Mouse (Mus musculus) frontal cortex, adult (tissue): ENCODE results near the gene Nphp4.
"Not testable (repeated sequence)": the region's sequence is repeated elsewhere in the genome, so short reads cannot be mapped to it uniquely, and the experiment has no call there.

Source experiments
- ATAC-seq: cut with Nextera tagmentation; 2 replicates; pipeline ENCODE4 v1.9.2; 2017; ENCODE audit warnings: mild to moderate bottlenecking, moderate library complexity, mixed read lengths; ENCODE audit not compliant: low TSS enrichment

Gene Nphp4

DNA sequence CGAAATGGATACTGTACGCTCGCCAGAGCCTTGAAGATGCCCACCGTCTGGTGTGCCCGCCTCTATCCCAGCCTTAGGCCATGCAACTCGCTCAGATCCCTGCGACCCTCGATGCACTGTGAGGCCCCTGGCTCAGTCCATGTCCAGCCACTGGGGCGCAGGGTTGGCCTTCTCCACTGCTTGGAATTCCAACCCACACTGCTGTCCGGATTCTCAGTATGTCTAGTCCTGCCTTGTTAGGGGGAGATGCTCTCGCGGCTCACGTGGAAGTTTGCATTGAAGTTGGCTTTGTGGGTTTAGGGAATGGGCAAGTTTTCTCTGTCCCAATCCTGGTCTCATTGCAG is 1.7 kb downstream of the Nphp4 start:
- ATAC-seq = peak; percentile 2; the same call in 1 of the 2 replicates

DNA sequence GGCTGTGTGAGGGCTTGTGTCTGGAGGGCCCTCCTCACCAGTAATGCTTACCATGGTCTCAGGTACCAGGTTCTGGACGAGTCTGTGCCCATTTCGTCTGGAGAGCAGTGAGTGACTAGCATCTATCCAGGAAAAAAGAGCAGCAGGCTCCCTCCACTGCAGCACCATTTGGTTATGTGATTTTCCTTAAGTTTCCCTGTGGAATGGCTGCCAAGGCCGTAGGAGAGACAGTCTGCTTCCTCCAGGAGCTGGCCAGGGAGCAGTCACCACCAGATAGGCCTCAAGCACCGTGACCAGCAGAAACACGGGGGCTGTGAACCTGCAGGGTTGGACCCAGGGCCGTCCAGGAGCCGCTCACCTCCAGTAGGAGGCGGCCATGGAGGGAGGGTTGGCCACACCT is 3.9 kb downstream of the Nphp4 start:
- no peak for ATAC-seq

GRCm38 (mm10) chr4:152488046-152488445 is 11.5 kb downstream of the Nphp4 start:
- no peak for ATAC-seq

- ATAC-seq = no peak
Observed at GRCm38 (mm10) chr4:152490311-152490710, 13.8 kb downstream of the Nphp4 start.

DNA sequence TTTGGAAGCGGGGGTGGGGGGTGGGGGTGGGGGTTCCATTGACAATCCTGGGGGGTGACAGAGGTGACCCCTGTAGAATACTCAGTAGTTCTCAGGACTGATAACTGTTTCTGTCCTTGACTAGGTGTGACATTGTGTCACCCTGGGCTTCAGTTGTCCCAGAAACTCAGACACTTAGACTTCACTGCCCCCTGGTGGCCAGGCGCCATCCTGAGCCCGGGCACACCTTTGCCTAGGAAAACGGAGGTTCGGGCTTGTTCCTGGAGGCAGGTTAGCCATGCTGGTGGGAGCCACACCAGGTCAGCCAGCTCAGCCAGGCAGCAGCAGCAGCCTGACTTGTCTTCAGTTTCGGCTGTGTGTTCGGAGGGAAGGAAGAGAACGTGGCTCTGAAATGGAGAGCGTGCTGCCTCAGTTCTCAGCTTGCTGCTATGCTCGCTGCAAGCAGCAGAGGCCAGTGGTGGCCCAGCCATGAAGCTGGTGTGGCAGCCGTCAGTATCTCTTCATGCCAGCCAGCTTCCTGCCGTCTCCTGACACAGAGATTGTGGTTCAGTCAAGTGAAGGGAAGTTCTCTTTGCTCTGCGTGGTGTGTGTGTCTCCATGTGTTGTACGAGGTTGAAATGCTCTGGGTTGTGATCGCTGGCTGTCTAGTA is 14.9 kb downstream of the Nphp4 start:
- ATAC-seq = peak; percentile 72

DNA sequence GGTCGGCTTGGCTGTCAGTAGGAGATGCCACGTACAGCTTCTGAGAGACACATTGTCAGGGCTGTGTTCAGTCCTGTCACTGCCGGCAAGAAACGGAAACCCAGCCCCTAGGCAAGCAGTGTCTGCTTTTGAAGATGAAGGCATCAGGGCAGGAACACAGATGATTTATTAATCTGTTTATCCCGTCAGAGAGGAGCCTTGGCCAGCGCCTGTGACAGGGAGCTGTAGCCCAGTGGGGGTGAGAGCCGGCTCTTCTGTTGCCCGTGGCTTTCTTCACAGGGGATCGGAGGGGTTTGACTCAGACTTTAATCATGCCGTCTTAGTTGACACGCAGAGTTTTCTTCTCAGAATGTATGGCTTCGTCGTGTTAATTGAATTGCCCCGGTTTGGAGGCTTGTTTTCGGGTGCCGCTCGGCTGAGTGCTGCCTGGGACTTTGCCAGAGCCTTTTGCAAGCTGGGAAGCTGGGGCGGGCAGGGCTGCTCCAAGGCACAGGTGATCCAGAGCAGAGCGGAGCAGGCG is 17.9 kb downstream of the Nphp4 start:
- no peak for ATAC-seq

DNA sequence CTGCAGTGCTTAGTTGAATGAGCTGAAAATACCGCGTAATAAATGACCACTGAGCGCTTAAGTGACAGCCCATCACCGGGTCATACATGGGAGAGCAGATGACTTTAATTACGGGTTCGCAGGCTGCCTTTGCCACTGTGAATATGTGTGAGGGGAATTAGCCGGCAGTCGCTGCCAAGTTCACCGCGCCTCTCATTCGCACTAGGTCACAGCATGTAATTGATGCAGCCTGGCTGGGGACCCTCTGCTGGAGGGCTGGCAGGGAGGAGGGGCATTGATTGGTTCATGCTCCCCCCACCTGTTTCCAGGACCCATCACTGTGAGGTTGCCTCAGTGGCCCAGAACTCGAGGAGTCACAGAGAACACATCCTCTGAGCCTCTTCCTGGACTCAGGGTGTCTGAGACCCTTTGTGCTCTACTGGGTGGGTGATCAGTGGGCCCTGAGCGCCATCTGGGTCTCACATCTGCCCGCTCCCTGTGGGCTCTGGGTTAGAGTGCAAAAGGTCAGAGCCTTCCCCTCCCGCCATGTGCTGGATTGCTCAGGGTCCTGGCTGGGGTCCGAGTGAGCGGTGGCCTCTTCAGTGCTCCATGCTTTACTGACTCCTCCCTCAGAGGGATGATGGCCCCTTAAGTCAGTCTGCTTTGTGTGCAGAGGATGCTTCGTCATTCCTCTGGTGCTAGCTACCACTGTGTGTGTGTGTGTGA is 35.9 kb downstream of the Nphp4 start:
- ATAC-seq = no peak

- no peak for ATAC-seq
Observed at GRCm38 (mm10) chr4:152514884-152515283, 38.4 kb downstream of the Nphp4 start.

- no peak for ATAC-seq
Observed at GRCm38 (mm10) chr4:152519106-152519505, 42.6 kb downstream of the Nphp4 start.

DNA sequence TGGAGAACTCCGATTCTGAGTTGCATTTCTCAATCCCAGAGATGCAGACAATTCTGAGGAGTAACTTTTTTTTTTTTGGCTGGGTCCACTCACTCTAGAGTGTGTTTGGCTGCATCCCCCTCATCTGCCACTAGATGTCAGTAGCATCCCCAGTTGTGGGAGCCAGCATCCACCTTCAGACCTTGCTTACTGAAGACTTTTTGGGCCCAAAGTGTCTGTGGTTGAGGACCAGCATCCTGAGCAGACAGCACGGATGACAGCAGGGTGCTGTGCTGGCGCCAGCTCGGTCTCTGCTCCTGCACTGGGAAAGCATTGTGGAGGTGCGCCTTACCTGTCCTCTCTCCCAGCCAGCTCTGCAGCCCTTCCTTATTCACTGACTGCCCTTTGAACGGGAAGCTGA is 43.6 kb downstream of the Nphp4 start:
- peak; percentile 80 for ATAC-seq

DNA sequence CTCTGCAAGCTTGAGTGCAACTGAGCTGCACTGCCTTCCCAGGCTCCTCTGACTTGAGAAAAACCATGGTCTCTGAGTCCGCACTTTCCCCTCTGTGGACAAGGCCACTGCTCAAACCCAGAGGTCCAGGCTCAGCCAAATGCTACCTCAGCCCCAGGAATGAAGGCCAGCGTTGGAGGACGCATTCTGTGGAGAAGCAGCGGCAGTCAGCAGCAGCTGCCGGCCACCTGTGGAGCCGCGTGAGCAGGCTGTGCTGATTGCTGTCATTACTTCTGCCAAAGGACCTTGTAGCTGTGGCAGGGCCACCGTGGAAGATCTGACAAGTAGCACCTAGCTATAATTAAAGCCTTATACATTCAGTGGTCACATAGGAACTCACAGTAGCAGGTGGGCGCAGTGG is 56.4 kb downstream of the Nphp4 start:
- ATAC-seq = no peak

DNA sequence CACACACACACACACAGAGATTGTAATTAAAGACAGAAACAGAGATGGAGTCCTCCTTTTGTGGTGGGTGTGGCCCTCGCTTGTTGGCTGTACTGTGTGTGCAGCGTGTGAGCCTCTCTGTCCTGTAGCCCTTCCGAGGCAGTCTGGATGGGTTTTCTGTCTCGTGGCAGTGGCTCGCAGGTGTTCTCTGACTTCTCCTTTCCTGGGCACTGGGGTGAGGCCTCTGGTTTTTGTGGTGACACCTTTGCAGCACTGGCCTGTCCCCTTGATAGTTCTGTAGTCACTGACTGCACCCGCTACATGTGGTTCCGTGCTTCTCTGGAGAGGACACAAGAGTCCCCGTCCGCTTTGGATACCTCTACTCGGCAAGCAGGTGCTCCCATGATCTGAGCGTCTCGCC is 63.2 kb downstream of the Nphp4 start:
- no peak for ATAC-seq

DNA sequence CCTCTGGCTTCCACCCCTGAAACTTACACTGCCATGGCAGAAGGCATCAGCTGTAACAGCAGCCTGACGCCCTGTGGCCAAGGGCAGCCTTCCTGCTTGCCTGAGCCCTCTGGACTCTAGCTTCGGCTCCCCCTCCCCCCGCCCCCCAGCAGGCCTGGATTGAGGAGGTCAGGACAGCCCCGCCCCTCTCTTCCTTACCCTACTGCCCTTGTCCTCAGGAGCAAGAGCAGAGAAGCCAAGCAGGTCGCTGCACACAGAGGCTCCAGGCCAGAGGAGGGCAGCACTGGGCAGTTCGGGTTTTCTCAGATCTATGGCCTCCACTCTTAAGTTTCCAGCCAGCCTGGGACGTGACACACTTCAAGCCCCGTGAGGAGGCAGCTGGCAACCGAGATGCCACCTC is 64.7 kb downstream of the Nphp4 start:
- ATAC-seq = peak; percentile 34; the same call in 1 of the 2 replicates

DNA sequence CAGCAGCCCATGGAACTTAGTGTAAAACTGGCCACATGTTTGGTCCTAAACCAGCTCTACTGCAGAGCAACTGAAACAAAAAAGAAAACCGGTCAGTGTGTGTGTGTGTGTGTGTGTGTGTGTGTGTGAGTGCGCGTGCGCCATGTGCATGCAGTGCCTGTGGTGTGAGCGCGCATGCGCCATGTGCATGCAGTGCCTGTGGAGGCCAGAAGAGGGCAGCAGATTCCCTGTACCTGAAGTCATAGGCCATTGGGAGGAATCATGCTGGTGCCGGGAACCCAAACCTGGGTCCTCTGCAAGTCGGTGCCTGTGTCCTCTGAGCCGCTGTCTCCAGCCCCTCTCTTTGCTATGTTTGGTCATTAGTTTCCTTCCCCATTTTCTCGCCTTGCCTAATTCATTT is 65.9 kb downstream of the Nphp4 start:
- no peak for ATAC-seq

DNA sequence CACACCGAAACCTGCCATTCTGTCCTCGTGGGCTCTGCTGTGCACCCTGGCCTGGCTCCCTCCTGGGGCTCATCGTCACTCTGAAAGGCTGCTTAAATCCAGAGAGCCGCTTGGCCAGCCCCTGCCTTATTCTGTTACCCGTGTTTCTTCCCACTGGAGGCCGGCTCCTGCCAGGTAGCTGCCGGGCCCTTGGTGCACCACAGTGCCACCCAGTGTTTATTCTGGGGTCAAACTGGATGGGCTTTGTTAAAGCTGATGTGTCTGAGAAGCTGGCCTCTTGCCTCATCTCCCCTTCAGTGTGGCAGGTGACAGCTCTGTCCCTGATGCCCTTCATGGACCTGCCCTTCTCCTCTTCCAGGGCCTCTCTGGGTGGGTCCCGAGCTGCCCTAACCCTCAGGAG is 70.0 kb downstream of the Nphp4 start:
- ATAC-seq = no peak

DNA sequence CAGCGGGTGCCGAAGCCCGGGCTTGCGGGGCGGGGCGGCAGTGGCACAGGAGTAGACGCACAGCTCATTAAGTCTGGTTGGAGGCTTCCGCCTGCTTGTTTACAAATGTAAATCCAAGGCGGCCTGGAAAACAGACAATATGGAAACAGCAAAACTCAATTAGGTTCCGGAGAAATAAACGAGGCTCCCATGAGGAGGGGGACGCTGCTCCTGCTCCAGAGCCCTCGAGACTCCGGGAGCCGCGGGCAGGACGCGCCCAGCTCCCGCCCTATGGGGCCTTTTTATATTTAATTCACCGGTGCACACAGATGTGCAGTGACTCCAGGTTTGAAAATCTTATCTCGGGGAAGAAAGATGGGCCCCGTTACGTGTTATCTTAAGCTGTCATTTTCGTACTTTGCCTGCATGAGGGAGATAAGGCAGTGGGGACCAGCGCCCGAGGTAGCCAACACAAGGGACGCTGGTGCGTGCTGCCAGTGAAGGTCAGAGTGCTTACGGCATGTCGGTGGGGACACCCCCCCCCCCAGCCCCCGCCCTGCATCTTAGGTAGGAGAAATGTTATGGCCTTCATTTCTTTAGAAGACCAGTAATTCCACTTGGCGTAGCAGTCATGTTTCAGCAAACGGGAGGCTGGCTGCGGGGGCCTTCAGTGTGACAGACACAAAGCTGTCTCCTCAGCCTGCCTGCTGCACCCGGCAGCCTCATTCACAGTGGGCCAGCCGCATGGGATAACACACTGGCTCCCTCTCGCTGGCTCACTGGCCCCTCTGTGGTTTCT is 71.6 kb downstream of the Nphp4 start:
- ATAC-seq = peak; percentile 60; the same call in 1 of the 2 replicates

- ATAC-seq = peak; percentile 68; the same call in 1 of the 2 replicates
Observed at GRCm38 (mm10) chr4:152549507-152550202, 73.1 kb downstream of the Nphp4 start.

DNA sequence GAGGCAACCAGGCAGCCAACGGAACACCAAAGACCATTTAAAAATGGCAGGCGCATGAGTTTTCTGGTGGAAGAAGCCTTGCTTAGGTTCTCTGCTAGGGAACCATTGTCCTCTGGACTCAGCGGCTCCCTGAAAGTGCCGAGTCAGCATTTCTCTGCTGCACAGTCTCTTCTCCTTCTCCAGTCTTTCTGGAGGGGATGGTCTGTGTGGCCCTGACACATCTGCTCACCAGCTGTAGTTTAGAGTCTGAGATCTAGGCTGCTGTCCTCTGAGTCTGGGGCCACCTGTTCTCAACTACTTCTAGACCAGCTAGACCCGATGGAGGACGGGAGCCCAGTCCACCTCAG is 73.7 kb downstream of the Nphp4 start:
- ATAC-seq = no peak

GRCm38 (mm10) chr4:152553582-152554285 is 77.2 kb downstream of the Nphp4 start:
- ATAC-seq = no peak

GRCm38 (mm10) chr4:152554421-152554820 is 77.9 kb downstream of the Nphp4 start:
- ATAC-seq = no peak

- ATAC-seq = not testable (repeated sequence)
Observed at GRCm38 (mm10) chr4:152555806-152556205, 79.3 kb downstream of the Nphp4 start.
